Mouse (Mus musculus) large intestine, adult 2 months (tissue): ENCODE results near the gene Gpt2. TPM values are rescaled to one million over a fixed set of nuclear protein-coding genes. Genes with fewer than 3 reads are reported as not detected.

Experiments used
- DNase-seq: peaks from one replicate; pipeline ENCODE4 v3.0.0-alpha.2; 2012; ENCODE audit warnings: low read depth, low spot score
- WGBS: fragments of 180-500 bp; shearing (Covaris S2); methylation state at CpG from one replicate; pipeline ENCODE4 v1.1.7; 2018; 5-methylcytosine and 5-hydroxymethylcytosine counted together
- polyA plus RNA-seq: library from polyadenylated mRNA; depleted of rRNA; stranded (reverse); fragments of >200 nt; gene quantifications from 2 replicates; pipeline ENCODE4 v1.2.3, GENCODE M21; 2012

Gpt2 gene
- polyA plus RNA-seq, 1 experiment: 4.7 TPM

GRCm38 (mm10) chr8:85481900-85482299, 10.5 kb upstream of the Gpt2 start:
- 46% methylated on average over 10 of the region's 10 CpGs for WGBS
- no peak for DNase-seq

DNA sequence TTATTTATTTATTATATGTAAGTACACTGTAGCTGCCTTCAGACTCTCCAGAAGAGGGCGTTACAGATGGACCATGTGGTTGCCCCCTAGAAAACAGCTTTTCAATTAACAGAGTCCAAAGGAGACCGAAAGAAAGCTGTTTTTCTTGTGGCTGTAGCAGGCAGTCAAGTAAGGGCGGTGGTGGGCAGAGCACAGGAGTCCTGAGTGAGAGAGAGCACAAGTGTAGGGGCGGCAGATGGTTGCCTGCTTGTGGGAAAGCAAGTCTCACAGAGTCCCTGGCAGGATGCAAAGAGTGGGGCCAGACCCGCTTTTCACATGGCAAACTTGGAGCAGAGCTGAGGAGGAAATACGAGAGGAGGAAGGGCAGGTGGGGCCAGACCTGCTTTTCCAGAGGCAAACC, 9.9 kb upstream of the Gpt2 start:
- 54% methylated on average over 6 of the region's 6 CpGs for WGBS
- DNase-seq: no peak

DNA sequence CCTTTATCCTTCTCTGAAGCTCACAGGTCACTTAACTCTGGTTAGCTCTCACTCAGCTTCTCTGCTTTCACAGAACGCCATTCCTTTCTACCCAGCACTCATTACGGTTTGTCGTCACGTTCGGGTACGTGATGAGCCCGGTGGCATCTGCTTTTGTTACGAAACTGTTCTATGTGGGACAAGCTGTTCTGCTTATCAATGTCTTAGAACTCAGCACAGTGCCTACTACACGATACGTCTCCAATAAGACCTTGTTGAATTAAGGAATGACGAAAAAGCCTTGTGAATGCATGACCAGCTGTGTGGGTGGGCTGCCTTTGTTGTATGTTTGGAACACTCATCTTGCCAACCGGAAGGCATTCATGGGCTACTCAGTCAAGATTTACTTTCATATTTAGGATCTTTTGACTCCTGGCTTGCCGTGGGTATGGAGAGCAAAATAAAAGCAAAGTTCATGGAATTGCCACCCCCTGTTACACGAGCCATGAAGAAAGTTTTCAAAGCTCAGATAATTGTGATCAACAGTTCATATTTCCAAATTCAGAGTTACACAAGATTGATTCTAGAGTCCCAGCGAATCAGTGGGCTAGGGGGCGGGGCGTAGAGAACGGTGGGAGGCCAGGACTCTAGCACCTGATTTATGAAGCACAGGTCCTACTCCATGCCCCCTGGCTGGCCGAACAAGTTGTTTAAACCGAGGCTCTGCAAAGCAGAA, 4.3 kb upstream of the Gpt2 start:
- DNase-seq: no peak
- WGBS: 75% methylated on average over 20 of the region's 20 CpGs

DNA sequence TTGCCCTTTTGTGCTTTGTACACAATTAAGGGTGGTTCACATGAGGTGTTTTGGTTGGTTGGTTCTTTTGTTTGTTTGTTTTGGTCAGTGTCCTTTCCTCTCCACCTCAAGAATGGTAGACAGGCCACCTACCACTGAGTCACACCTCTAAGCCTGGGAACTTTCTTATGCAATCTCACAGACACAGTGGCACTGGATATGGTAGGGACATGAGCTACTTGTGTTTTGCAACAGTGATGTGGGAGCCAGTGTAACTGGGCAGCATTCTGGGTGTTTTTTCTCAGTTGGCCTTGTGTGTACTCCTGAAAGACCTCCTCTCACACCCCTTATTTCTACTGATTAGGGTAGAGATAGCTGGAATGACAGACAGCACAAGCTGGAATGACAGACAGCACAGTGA, 3.7 kb upstream of the Gpt2 start:
- DNase-seq: no peak

- 96% methylated on average over 8 of the region's 8 CpGs for WGBS
- DNase-seq: no peak
Observed at GRCm38 (mm10) chr8:85489546-85489945, 2.8 kb upstream of the Gpt2 start.

DNA sequence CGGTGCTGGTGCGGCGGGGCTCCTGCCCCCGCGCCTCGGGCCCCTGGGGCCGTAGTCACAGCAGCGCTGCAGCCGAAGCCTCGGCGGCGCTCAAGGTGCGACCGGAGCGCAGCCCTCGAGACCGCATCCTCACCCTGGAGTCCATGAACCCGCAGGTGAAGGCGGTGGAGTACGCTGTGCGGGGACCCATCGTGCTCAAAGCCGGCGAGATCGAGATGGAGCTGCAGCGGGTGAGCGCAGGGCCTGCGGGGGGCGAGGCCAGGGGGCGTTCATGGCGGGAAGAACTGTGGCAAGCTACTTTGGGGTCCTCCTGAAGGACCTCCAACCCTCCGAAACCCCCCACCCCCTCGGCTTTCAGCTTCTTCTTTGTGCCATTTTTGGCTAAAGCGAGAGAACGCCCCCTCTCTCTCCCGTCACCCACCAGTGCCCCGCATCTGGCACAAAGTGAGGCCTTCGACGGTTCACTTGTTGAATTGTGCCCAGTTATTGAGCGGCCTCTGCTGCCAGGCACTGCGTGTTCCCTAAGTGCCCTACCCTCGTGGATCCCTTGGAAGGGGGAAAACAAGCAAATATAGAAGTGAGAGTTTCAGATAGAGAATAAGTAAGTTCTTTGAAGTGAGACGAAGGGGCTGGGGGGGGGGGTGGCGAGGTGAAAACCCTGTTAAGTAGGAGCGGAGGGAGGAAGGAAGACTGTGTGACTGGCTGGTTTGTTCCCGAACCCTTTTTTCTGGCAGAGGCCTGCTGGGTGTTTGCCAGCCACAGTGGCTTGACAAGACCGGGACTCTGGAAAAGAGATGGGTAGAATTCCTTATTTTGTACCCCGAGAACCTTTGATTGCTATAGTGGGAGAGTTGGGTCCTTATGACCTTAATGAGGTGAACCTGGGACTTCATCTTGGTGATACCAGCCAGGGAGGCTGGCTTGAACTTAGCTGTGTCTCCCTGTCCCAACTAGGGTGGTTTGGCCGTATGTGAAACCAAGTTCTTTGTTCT, 860 bp downstream of the Gpt2 start:
- 18% methylated on average over 49 of the region's 49 CpGs for WGBS
- no peak for DNase-seq

DNA sequence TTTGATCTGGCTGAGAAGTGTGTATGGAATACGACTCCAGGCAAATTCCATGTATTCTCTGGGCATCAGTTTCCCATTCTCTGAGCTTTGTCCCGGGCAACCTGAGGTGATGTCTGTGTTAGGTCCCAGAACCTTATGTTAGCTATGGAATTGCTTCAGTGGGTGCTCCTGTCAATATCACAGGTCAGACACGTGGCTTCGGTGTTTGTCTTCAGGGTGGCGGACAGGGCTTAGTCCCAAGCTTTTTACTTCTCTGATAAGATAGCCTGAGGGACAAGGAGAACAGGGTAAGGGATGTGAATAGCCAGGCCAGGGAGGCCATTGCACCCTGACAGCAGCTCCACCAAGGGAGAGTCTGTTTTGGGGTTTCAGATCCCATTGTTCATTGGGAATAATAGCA, 3.7 kb downstream of the Gpt2 start:
- DNase-seq: peak; percentile 64
- WGBS: 35% methylated on average over 5 of the region's 5 CpGs

GRCm38 (mm10) chr8:85496778-85497177, 4.4 kb downstream of the Gpt2 start:
- DNase-seq: peak; percentile 50
- WGBS: 27% methylated on average over 4 of the region's 4 CpGs

GRCm38 (mm10) chr8:85498577-85498976, 6.2 kb downstream of the Gpt2 start:
- WGBS: 66% methylated on average over 2 of the region's 2 CpGs

DNA sequence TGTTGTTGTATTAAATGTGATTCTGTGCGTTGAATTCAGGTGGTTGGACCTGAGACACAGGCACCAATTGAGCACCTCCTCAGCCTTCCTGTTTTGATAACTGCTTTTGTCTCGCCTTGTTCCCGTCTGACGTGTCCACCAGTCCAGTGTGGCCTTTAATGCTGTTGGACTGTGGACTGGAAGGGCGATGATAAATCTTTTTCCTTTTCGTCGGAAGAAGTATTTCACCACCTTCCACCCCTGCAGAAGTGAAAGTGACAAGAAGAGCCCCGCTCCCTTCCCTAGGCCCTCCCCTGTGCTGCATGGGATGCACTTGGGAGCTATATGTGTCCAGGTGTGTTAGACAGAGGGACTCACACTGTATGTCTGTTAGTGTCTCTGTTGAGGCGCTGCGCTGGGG, 8.1 kb downstream of the Gpt2 start:
- DNase-seq: no peak
- WGBS: 82% methylated on average over 10 of the region's 10 CpGs

More at GRCm38 (mm10) chr8:85498577-85498976, 6.2 kb downstream of the Gpt2 start:
- no peak for DNase-seq

- 79% methylated on average over 11 of the region's 11 CpGs for WGBS
- DNase-seq: no peak
Observed at GRCm38 (mm10) chr8:85500955-85501685, 8.7 kb downstream of the Gpt2 start.

DNA sequence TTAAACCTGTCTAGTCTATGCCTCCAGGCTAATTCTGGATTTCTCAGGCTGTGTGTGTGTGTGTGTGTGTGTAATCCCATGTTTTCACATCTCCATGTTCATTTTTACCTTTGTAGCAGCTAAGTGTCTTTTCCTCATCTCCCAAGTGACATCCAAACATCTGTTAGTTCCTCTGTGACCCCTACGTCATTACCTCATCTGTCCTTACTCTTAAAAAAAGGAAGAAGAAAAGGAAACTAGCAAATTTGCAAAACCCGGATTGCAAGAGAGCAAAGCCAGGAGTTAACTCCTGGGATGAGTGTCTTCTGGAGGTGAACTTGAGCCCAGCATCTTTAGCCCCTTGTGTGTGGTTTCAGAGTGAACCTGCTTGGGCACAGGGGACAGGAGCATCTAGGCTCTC, 10.0 kb downstream of the Gpt2 start:
- no peak for DNase-seq
- WGBS: 80% methylated on average over 2 of the region's 2 CpGs

DNA sequence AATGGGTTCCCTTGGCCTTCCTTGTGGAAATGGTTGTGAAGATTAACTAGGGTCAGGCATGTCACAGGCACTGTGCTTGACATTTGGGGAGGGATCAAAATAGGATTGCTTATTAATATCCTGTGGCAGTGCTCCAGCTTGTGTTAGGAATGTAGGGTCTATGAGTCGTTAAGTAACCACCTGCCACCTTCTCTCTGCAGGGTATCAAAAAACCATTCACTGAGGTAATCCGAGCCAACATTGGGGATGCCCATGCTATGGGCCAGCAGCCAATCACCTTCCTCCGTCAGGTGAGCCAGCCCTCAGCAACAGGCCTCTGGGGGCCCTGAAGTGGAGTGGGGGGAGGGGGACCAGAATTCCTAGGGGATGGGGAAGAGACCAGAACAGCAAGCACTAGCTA, 10.7 kb downstream of the Gpt2 start:
- 72% methylated on average over 3 of the region's 3 CpGs for WGBS
- no peak for DNase-seq

- no peak for DNase-seq
- WGBS: 81% methylated on average over 6 of the region's 6 CpGs
Observed at GRCm38 (mm10) chr8:85504704-85505103, 12.3 kb downstream of the Gpt2 start.

- WGBS: 78% methylated on average over 4 of the region's 4 CpGs
- DNase-seq: no peak
Observed at GRCm38 (mm10) chr8:85506620-85507019, 14.2 kb downstream of the Gpt2 start.

DNA sequence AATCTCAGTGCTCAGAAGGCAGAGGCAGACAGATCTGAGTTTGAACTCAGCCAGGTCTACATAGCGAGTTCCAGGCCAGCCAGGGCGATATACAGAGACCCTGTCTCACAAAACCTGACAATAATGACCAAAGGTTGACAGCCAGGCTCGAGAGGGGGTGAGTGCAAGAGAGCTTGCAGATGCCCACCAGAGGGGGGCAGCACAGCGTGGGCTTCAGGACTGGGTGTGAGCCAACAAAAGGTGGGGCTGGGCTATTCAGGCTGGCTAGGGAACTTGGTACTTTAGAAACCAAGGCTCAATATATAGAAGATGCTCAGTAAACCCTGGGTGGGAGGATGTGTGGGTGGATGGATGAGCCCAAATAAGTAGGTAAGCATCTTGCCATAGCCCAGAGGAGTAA, 16.3 kb downstream of the Gpt2 start:
- no peak for DNase-seq
- 71% methylated on average over 4 of the region's 4 CpGs for WGBS

- no peak for DNase-seq
- 89% methylated on average over 8 of the region's 8 CpGs for WGBS
Observed at GRCm38 (mm10) chr8:85512234-85512633, 19.9 kb downstream of the Gpt2 start.

GRCm38 (mm10) chr8:85513283-85513682, 20.9 kb downstream of the Gpt2 start:
- 60% methylated on average over 4 of the region's 4 CpGs for WGBS
- no peak for DNase-seq

- 37% methylated on average over 7 of the region's 7 CpGs for whole genome bisulfite sequencing
- DNase-seq: no peak
Observed at GRCm38 (mm10) chr8:85515391-85515790, 23.0 kb downstream of the Gpt2 start.

- WGBS: 75% methylated on average over 4 of the region's 4 CpGs
- DNase-seq: no peak
Observed at GRCm38 (mm10) chr8:85517336-85517735, 25.0 kb downstream of the Gpt2 start.
